Mouse (Mus musculus): ENCODE data around the gene Pdcd6.

The Pdcd6 gene

DNA sequence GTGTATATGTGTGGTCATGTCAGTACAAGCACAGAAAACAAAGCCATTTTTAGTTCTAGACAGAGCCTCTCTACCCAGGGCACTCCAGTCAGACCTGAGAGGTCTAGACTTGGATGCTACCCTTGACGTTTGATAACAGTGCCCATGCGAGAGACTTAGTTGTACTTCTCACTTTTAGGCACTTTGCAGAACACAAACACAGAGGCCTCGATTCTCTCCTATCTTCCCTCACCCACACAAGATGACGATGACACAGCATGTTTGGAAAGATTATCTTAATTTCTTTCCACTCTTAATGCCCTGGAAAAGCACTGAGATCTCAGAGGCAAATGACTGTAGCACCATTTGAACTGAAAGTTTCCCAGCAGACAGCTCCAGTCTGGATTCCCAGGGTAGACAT is 41.7 kb downstream of the Pdcd6 start:
- no peak for DNase-seq (ENCODE audit: low spot score)

DNA sequence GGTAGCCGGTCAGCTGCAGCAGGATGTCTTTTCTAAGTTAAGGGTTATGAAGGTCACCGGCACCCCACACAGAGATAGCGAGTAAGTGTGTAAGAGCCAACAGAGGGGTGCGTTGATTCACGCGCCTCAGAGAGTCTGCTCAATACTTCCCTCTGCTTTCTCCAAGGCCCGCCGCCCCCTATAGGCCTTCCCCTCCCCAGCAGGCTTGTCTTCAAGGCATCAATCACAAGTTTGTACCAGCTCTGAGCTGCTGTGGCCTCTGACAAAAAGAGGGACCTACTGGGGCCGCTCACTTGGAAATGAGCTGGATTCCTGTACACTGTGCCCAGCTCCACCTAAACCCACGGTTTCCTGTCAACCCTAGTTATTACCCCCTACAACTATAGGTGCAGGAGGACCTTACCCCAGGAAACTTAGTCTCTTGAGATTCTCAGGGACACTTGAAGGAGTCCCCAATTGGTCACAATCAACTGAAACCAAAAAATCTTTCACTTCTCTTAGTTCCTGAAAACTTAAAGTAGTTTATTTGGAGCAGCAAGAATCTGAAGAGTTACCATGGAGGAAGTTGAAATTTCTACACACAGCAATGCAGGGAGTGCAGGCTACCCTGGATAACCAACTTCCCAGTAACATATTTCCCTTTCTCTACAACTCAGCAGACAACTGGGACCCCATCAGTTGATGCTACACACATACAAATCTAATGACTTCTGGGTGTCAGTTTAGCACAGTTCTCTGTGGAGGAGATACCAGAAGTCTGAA is 57.0 kb downstream of the Pdcd6 start:
- peak; percentile 74 for DNase-seq (ENCODE audit: low spot score)

DNA sequence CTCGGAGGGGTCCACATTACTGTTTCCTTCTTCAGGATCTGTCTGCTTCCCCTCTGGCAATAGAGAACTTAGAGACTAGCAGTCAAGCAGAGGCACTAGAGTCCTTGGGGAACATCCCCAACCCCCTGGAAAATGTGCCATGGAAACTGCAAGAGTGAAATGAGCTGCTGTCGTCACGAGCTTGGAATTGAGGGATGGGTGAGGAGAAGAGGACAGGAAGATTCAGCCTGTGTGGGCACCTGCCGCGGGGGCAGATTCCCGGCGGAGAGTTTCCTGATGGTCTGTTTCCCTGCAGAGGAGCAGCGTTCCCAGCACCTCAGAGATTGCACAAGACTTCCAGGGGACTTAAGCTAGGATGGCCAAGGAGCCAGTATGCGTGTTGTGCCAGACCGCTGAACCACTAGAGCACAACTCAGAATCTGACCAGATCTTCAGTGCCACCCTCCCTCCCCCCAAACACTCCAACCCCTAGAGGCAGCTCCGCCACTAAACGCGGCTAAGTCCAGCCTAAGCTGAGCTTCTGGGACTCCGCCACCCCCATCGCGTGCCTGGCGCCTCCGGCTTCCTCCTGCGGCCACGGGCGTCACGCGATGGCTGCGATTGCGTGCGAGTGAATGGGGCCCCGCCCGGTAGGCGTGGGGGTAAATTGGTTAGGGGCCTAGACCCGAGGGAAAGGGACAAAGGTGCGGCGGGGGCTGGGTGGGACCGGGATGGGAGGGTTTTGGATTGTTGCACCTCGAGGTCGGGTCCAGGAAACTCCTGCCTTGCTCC is 57.7 kb downstream of the Pdcd6 start:
- peak; percentile 64 for DNase-seq (ENCODE audit: low spot score)
